ENCODE assay signal across 24 mouse cellular contexts in genomic region chr15:102765207-102765606, GRCm38 (mm10).
"Had no signal": no experiment of that assay in that cellular context is flagged by ENCODE, and none has a peak within 500 bp of the region (broad histone marks: within the 10 kb centered on the region; RNA-seq: fewer than 3 reads in every experiment).

No protein-coding gene starts in this region.

- H3K9me3 ChIP-seq: heart, embryonic 10.5 days; heart, embryonic 12.5 days; hindbrain, embryonic 10.5 days; hindbrain, embryonic 12.5 days; intestine, embryonic 15.5 days; limb, embryonic 10.5 days; limb, embryonic 12.5 days; liver, embryonic 13.5 days; liver, embryonic 15.5 days had no signal

- H3K36me3 ChIP-seq: heart, embryonic 10.5 days; heart, embryonic 12.5 days; hindbrain, embryonic 10.5 days; hindbrain, embryonic 12.5 days; intestine, embryonic 15.5 days; limb, embryonic 10.5 days; limb, embryonic 12.5 days; liver, embryonic 13.5 days; liver, embryonic 15.5 days had no signal

- H3K4me1 ChIP-seq: heart, embryonic 10.5 days; heart, embryonic 12.5 days; hindbrain, embryonic 10.5 days; hindbrain, embryonic 12.5 days; intestine, embryonic 15.5 days; liver, embryonic 13.5 days; liver, embryonic 15.5 days had no signal

- H3K9ac ChIP-seq: heart, embryonic 12.5 days; hindbrain, embryonic 12.5 days; hindbrain, embryonic 14.5 days; intestine, embryonic 15.5 days; limb, embryonic 12.5 days; liver, embryonic 13.5 days; liver, embryonic 15.5 days had no signal

- DNase-seq: gastrocnemius, adult 2 months; gastrocnemius, postnatal 10 days; gastrocnemius, postnatal 25 days; heart, adult 18-20 months; heart, postnatal 10 days; heart, postnatal 4 days; kidney, adult 18-20 months; kidney, adult 8-10 months; kidney, postnatal 10 days; kidney, postnatal 25 days; kidney, postnatal 4 days; liver; liver, embryonic 13.5 days had no signal

- H3K4me3 ChIP-seq: gastrocnemius, adult 2 months; heart, embryonic 10.5 days; heart, embryonic 12.5 days; hindbrain, embryonic 10.5 days; hindbrain, embryonic 12.5 days; intestine, embryonic 15.5 days; layer of hippocampus, adult 2 months; left cerebral cortex, adult 2 months; limb, embryonic 10.5 days; limb, embryonic 12.5 days; liver, embryonic 13.5 days; liver, embryonic 15.5 days had no signal

- H3K27ac ChIP-seq: gastrocnemius, adult 2 months; heart, embryonic 10.5 days; hindbrain, embryonic 10.5 days; hindbrain, embryonic 12.5 days; hindbrain, embryonic 14.5 days; intestine, embryonic 15.5 days; layer of hippocampus, adult 2 months; left cerebral cortex, adult 2 months; limb, embryonic 10.5 days; limb, embryonic 12.5 days; liver, embryonic 13.5 days; liver, embryonic 15.5 days had no signal
